Mouse (Mus musculus) small intestine, adult 2 months (tissue): ENCODE results near the gene Smad6. TPM values are rescaled to one million over a fixed set of nuclear protein-coding genes. Genes with fewer than 3 reads are reported as not detected.

ENCODE experiments used
- H3K27ac ChIP-seq: fragments of 200-500 bp; 2 replicates; pipeline ENCODE4 v1.5.1; 2012; ENCODE audit warnings: low read depth, low read length, control low read depth, inconsistent platforms; ENCODE audit not compliant: insufficient read depth
- H3K27me3 ChIP-seq: fragments of 200-500 bp; 2 replicates; pipeline ENCODE4 v1.6.1; 2012; ENCODE audit warnings: mild to moderate bottlenecking, moderate library complexity, low read length, inconsistent platforms; ENCODE audit not compliant: control insufficient read depth, insufficient read depth
- H3K36me3 ChIP-seq: fragments of 200-500 bp; 2 replicates; pipeline ENCODE4 v1.6.1; 2012; ENCODE audit warnings: mild to moderate bottlenecking, low read length, control low read depth, inconsistent platforms; ENCODE audit not compliant: control insufficient read depth, insufficient read depth
- H3K4me1 ChIP-seq: fragments of 200-500 bp; 2 replicates; pipeline ENCODE4 v1.6.1; 2012; ENCODE audit warnings: low read length, inconsistent platforms, mixed read lengths; ENCODE audit not compliant: control insufficient read depth, insufficient read depth, insufficient read length
- H3K4me3 ChIP-seq: fragments of 200-500 bp; 2 replicates; pipeline ENCODE4 v1.5.1; 2012; ENCODE audit warnings: low read depth, mild to moderate bottlenecking, control low read depth, inconsistent platforms, low read length, moderate library complexity
- CTCF ChIP-seq: fragments of 200-500 bp; IDR thresholded peaks from 2 replicates; pipeline ENCODE4 v1.5.1; 2012; ENCODE audit warnings: low read depth, mild to moderate bottlenecking, control low read depth, inconsistent platforms, low read length, moderate library complexity, mixed read lengths; ENCODE audit not compliant: insufficient replicate concordance, insufficient read length; ENCODE audit errors: extremely low read depth
- POLR2A ChIP-seq: fragments of 200-500 bp; IDR thresholded peaks from 2 replicates; pipeline ENCODE4 v1.6.1; 2012; ENCODE audit warnings: low read depth, mild to moderate bottlenecking, control low read depth, inconsistent platforms, low read length, moderate library complexity
- WGBS: fragments of 180-500 bp; shearing (Covaris S2); methylation state at CpG from one replicate; pipeline ENCODE4 v1.1.7; 2018; 5-methylcytosine and 5-hydroxymethylcytosine counted together
- polyA plus RNA-seq: library from polyadenylated mRNA; depleted of rRNA; stranded (reverse); fragments of >200 nt; gene quantifications from 2 replicates; pipeline ENCODE4 v1.2.3, GENCODE M21; 2012; rRNA removed

Gene Smad6
- 45.7 and 90.4 TPM in 2 replicates for polyA plus RNA-seq

- WGBS = under 1% methylated on average over 60 of the region's 60 CpGs
- H3K36me3 ChIP-seq = no peaks in the 10 kb centered on the region
- no peaks in the 10 kb centered on the region for H3K27me3 ChIP-seq
- H3K27ac ChIP-seq = peak within 1 kb of the TSS; percentile 91
- H3K4me3 ChIP-seq = peak within 1 kb of the TSS; percentile 73
- TF ChIP-seq POLR2A (no peak; the same call in 1 of the 2 replicates), CTCF (no peak)
- peaks cover 15% of the 10 kb centered on the region for H3K4me1 ChIP-seq
Measured at GRCm38 (mm10) chr9:64021853-64022561, at the start of gene Smad6. Gene Smad6 (minus strand): TSS chr9:64022059.

- Histone ChIP-seq H3K36me3 (no peaks in the 10 kb centered on the region), H3K4me1 (peaks cover 27% of the 10 kb centered on the region), H3K27me3 (no peaks in the 10 kb centered on the region), H3K4me3 (no peak overlapping the region), H3K27ac (no peak overlapping the region)
- WGBS = 94% methylated on average over 5 of the region's 5 CpGs
- TF ChIP-seq CTCF = no peak
- no peak for TF ChIP-seq POLR2A
Measured at GRCm38 (mm10) chr9:64070674-64071073, 48.8 kb upstream of the Smad6 start.

- peaks cover 34% of the 10 kb centered on the region for H3K4me1 ChIP-seq
- H3K27me3 ChIP-seq = no peaks in the 10 kb centered on the region
- H3K36me3 ChIP-seq = no peaks in the 10 kb centered on the region
- TF ChIP-seq CTCF = no peak
- no peak for TF ChIP-seq POLR2A
- H3K4me3 ChIP-seq = no peak overlapping the region
- no peak overlapping the region for H3K27ac ChIP-seq
- 54% methylated on average over 5 of the region's 5 CpGs for WGBS
Measured at GRCm38 (mm10) chr9:64069131-64069530, 47.3 kb upstream of the Smad6 start.

GRCm38 (mm10) chr9:64068571-64068970 is 46.7 kb upstream of the Smad6 start:
- TF ChIP-seq POLR2A = no peak
- no peak for TF ChIP-seq CTCF
- H3K4me1 ChIP-seq = peaks cover 34% of the 10 kb centered on the region
- WGBS = 92% methylated on average over 1 of the region's 1 CpGs

GRCm38 (mm10) chr9:64067787-64068186 is 45.9 kb upstream of the Smad6 start:
- H3K4me3 ChIP-seq = no peak overlapping the region
- peaks cover 37% of the 10 kb centered on the region for H3K4me1 ChIP-seq
- 97% methylated on average over 5 of the region's 5 CpGs for WGBS
- no peaks in the 10 kb centered on the region for H3K27me3 ChIP-seq
- TF ChIP-seq POLR2A (no peak), CTCF (no peak)
- H3K27ac ChIP-seq = 0 out of 2 replicates have a peak overlapping the region, but pooled peaks have one; percentile 18
- H3K36me3 ChIP-seq = no peaks in the 10 kb centered on the region

More at GRCm38 (mm10) chr9:64068571-64068970, 46.7 kb upstream of the Smad6 start:
- no peak overlapping the region for H3K4me3 ChIP-seq
- 0 out of 2 replicates have a peak overlapping the region, but pooled peaks have one; percentile 18 for H3K27ac ChIP-seq
- H3K27me3 ChIP-seq = no peaks in the 10 kb centered on the region
- H3K36me3 ChIP-seq = no peaks in the 10 kb centered on the region

GRCm38 (mm10) chr9:64060033-64060539 is 38.2 kb upstream of the Smad6 start:
- Histone ChIP-seq H3K36me3 (no peaks in the 10 kb centered on the region), H3K4me1 (peaks cover 29% of the 10 kb centered on the region), H3K27me3 (no peaks in the 10 kb centered on the region), H3K27ac (no peak overlapping the region), H3K4me3 (peak overlapping the region; percentile 34)
- 4% methylated on average over 30 of the region's 30 CpGs for WGBS
- no peak for TF ChIP-seq POLR2A
- TF ChIP-seq CTCF = no peak

- Histone ChIP-seq H3K4me1 (peaks cover 25% of the 10 kb centered on the region), H3K27me3 (no peaks in the 10 kb centered on the region), H3K36me3 (no peaks in the 10 kb centered on the region), H3K4me3 (no peak overlapping the region), H3K27ac (no peak overlapping the region)
- WGBS = 85% methylated on average over 7 of the region's 7 CpGs
- no peak for TF ChIP-seq POLR2A
- TF ChIP-seq CTCF = no peak
Measured at GRCm38 (mm10) chr9:64057903-64058650, 36.2 kb upstream of the Smad6 start.
